Mouse (Mus musculus): Measurements from ENCODE around the gene Nudt6. TPM values are rescaled to one million over a fixed set of nuclear protein-coding genes. Genes with fewer than 3 reads are reported as not detected.

Gene Nudt6
- 6.3 and 6.6 TPM in 2 replicates for polyA plus RNA-seq (2014; fragmentation: Nextera tagmentation; extraction: Ambion mirVana)

DNA sequence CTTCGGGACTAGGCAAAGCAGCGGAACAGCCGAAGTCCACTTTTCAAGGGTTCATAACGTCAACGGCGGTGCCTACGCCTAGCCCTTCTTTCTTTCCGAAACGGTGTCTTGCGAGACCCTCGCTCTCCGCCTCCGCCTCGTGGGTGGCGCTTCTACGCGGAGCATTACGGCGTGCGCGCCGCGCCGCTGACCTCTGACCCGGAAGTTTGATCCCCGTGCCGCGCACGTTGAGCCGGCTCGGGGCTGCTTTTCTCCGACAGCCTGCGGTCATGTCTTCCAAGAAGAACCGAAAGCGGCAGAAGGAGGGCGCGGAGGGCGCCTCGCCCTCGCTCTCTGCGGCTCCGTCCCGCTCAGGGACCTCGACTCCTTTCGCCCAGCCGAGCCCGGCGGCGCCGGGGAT lies at the start of gene Nudt6:
Gene Nudt6, minus strand, starts transcription at position 140 of the 400 bp plus-strand sequence.
- H3K27ac ChIP-seq (ENCODE audit: low read depth, low read length), result peak within 1 kb of the TSS; percentile 80
- peak within 1 kb of the TSS; percentile 86 for H3K4me2 ChIP-seq (ENCODE audit: low read length)
- no peaks in the 10 kb centered on the region for H3K36me3 ChIP-seq (ENCODE audit: control insufficient read depth, insufficient read depth, low read length)
- peak within 1 kb of the TSS; percentile 80 for H3K9ac ChIP-seq (ENCODE audit: low read length)
- WGBS, result under 1% methylated on average over 49 of the region's 50 CpGs
- peak; percentile 88 for ATAC-seq
- DNase-seq (ENCODE audit: low spot score), result peak; percentile 96
- no peaks in the 10 kb centered on the region for H3K27me3 ChIP-seq (replicated peaks; ENCODE audit: control insufficient read depth, insufficient read depth, low read length)
- H3K9me3 ChIP-seq (replicated peaks; ENCODE audit: control insufficient read depth, low read length), result no peaks in the 10 kb centered on the region
- H3K4me3 ChIP-seq (ENCODE audit: low read depth, low read length), result peak within 1 kb of the TSS; percentile 87
- H3K4me1 ChIP-seq (ENCODE audit: control insufficient read depth, insufficient read depth, low read length), result no peaks in the 10 kb centered on the region; the same call in 1 of the 2 replicates

DNA sequence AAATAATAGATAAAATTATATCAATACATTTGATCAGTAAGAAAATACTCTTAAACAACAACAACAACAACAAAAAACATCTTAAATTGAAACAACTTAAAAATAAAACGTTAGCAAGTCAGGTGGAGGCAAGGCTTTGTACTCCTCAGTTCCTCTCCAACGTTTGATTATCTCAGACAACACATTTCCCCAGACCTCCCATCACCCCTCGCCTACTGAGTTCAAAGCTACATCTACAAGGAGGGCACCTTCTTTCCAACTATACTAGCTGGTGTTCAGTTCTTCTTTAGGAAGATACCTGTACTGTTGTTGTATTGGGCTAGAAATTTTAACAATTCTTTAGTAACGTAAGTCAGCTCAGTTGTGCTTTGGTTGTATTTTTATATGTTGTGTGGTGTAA lies 49.3 kb upstream of the Nudt6 start:
- H3K36me3 ChIP-seq (ENCODE audit: control insufficient read depth, insufficient read depth, low read length), result 0 out of 2 replicates have a peak, but pooled peaks cover 6% of the 10 kb centered on the region
- H3K9me3 ChIP-seq (replicated peaks; ENCODE audit: control insufficient read depth, low read length), result no peaks in the 10 kb centered on the region
- H3K27ac ChIP-seq (ENCODE audit: low read depth, low read length), result no peak overlapping the region
- no peaks in the 10 kb centered on the region for H3K27me3 ChIP-seq (replicated peaks; ENCODE audit: control insufficient read depth, insufficient read depth, low read length)
- H3K4me3 ChIP-seq (ENCODE audit: low read depth, low read length), result no peak overlapping the region
- ATAC-seq (no peak), DNase-seq (ENCODE audit: low spot score) (no peak)
- 89% methylated on average over 4 of the region's 4 CpGs for WGBS
- H3K4me2 ChIP-seq (ENCODE audit: low read length), result no peak overlapping the region
- H3K9ac ChIP-seq (ENCODE audit: low read length), result no peak overlapping the region
- no peaks in the 10 kb centered on the region for H3K4me1 ChIP-seq (ENCODE audit: control insufficient read depth, insufficient read depth, low read length)

DNA sequence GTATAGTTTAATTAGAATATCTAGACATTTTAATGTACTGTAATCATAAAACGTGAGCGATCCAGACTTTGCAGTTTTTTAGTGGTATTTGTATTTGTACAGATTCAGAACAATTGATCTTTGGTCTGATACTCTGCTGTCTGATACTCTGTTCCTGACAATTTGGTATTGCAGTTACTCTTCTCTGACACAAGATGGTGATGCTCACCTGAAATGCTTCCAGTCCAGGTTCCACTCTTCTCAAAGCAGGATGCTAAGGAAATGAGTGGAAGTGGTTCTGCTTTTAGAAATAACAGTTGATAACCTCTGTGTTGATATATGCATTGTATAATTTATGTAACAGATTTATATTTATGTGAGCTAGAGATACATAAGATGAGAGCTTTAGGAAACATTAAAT lies 48.2 kb upstream of the Nudt6 start:
- Histone ChIP-seq H3K27me3 (replicated peaks; ENCODE audit: control insufficient read depth, insufficient read depth, low read length) (no peaks in the 10 kb centered on the region), H3K4me3 (ENCODE audit: low read depth, low read length) (no peak overlapping the region), H3K9ac (ENCODE audit: low read length) (no peak overlapping the region), H3K4me2 (ENCODE audit: low read length) (no peak overlapping the region), H3K36me3 (ENCODE audit: control insufficient read depth, insufficient read depth, low read length) (0 out of 2 replicates have a peak, but pooled peaks cover 6% of the 10 kb centered on the region), H3K4me1 (ENCODE audit: control insufficient read depth, insufficient read depth, low read length) (no peaks in the 10 kb centered on the region), H3K27ac (ENCODE audit: low read depth, low read length) (no peak overlapping the region), H3K9me3 (replicated peaks; ENCODE audit: control insufficient read depth, low read length) (no peaks in the 10 kb centered on the region)
- ATAC-seq, result peak; percentile 26; the same call in 1 of the 2 replicates
- 97% methylated on average over 2 of the region's 2 CpGs for WGBS
- peak; percentile 63 for DNase-seq (ENCODE audit: low spot score)

- no peak overlapping the region for H3K4me3 ChIP-seq (ENCODE audit: low read depth, low read length)
- H3K9ac ChIP-seq (ENCODE audit: low read length), result no peak overlapping the region
- peaks cover 4% of the 10 kb centered on the region; the same call in 1 of the 2 replicates for H3K36me3 ChIP-seq (ENCODE audit: control insufficient read depth, insufficient read depth, low read length)
- H3K27me3 ChIP-seq (replicated peaks; ENCODE audit: control insufficient read depth, insufficient read depth, low read length), result no peaks in the 10 kb centered on the region
- DNase-seq (ENCODE audit: low spot score) (no peak), ATAC-seq (no peak)
- WGBS, result 95% methylated on average over 1 of the region's 1 CpGs
- H3K9me3 ChIP-seq (replicated peaks; ENCODE audit: control insufficient read depth, low read length), result no peaks in the 10 kb centered on the region
- H3K27ac ChIP-seq (ENCODE audit: low read depth, low read length), result no peak overlapping the region
- no peak overlapping the region for H3K4me2 ChIP-seq (ENCODE audit: low read length)
- H3K4me1 ChIP-seq (ENCODE audit: control insufficient read depth, insufficient read depth, low read length), result no peaks in the 10 kb centered on the region
Measured at GRCm38 (mm10) chr3:37455992-37456391, 36.0 kb upstream of the Nudt6 start.

GRCm38 (mm10) chr3:37443409-37443808 lies 23.4 kb upstream of the Nudt6 start:
- Histone ChIP-seq H3K4me3 (ENCODE audit: low read depth, low read length) (no peak overlapping the region), H3K4me2 (ENCODE audit: low read length) (no peak overlapping the region), H3K27ac (ENCODE audit: low read depth, low read length) (no peak overlapping the region), H3K36me3 (ENCODE audit: control insufficient read depth, insufficient read depth, low read length) (peaks cover 16% of the 10 kb centered on the region), H3K9ac (ENCODE audit: low read length) (no peak overlapping the region), H3K27me3 (replicated peaks; ENCODE audit: control insufficient read depth, insufficient read depth, low read length) (no peaks in the 10 kb centered on the region), H3K4me1 (ENCODE audit: control insufficient read depth, insufficient read depth, low read length) (no peaks in the 10 kb centered on the region), H3K9me3 (replicated peaks; ENCODE audit: control insufficient read depth, low read length) (no peaks in the 10 kb centered on the region)
- 96% methylated on average over 2 of the region's 2 CpGs for WGBS
- DNase-seq (ENCODE audit: low spot score) (no peak), ATAC-seq (no peak)

GRCm38 (mm10) chr3:37439770-37440169 lies 19.8 kb upstream of the Nudt6 start:
- 90% methylated on average over 1 of the region's 1 CpGs for WGBS
- Histone ChIP-seq H3K4me1 (ENCODE audit: control insufficient read depth, insufficient read depth, low read length) (no peaks in the 10 kb centered on the region), H3K9ac (ENCODE audit: low read length) (no peak overlapping the region), H3K27me3 (replicated peaks; ENCODE audit: control insufficient read depth, insufficient read depth, low read length) (no peaks in the 10 kb centered on the region), H3K27ac (ENCODE audit: low read depth, low read length) (no peak overlapping the region), H3K36me3 (ENCODE audit: control insufficient read depth, insufficient read depth, low read length) (peaks cover 26% of the 10 kb centered on the region), H3K4me3 (ENCODE audit: low read depth, low read length) (no peak overlapping the region), H3K4me2 (ENCODE audit: low read length) (no peak overlapping the region), H3K9me3 (replicated peaks; ENCODE audit: control insufficient read depth, low read length) (no peaks in the 10 kb centered on the region)
- DNase-seq (ENCODE audit: low spot score) (no peak), ATAC-seq (no peak)

DNA sequence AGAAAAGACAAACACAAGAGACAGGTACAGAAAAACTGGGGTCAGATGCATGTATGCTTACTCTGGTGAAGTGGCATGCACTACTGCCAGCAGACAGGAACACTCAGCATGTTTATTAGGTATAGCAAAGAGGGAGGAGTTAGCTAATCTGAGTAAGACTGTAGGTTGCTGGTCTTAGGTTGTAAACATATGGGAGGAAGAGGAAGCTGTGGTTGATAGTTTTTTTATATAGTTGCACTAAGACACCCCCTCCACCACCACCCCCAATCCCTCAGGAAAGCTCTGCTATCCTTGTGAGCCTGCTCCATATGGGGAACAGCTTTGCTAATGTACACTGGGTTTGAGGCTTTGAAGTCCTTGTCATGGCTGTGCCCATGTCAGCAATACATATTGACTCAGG lies 10.3 kb upstream of the Nudt6 start:
- ATAC-seq, result no peak
- no peak overlapping the region for H3K4me2 ChIP-seq (ENCODE audit: low read length)
- H3K36me3 ChIP-seq (ENCODE audit: control insufficient read depth, insufficient read depth, low read length), result peaks cover 41% of the 10 kb centered on the region

GRCm38 (mm10) chr3:37426069-37426468 lies 6.1 kb upstream of the Nudt6 start:
- no peaks in the 10 kb centered on the region for H3K9me3 ChIP-seq (replicated peaks; ENCODE audit: control insufficient read depth, low read length)
- H3K4me1 ChIP-seq (ENCODE audit: control insufficient read depth, insufficient read depth, low read length), result no peaks in the 10 kb centered on the region; the same call in 1 of the 2 replicates
- H3K27me3 ChIP-seq (replicated peaks; ENCODE audit: control insufficient read depth, insufficient read depth, low read length), result no peaks in the 10 kb centered on the region
- H3K27ac ChIP-seq (ENCODE audit: low read depth, low read length), result no peak overlapping the region
- no peak overlapping the region for H3K4me2 ChIP-seq (ENCODE audit: low read length)
- DNase-seq (ENCODE audit: low spot score) (no peak), ATAC-seq (no peak)
- no peak overlapping the region for H3K4me3 ChIP-seq (ENCODE audit: low read depth, low read length)
- peaks cover 22% of the 10 kb centered on the region for H3K36me3 ChIP-seq (ENCODE audit: control insufficient read depth, insufficient read depth, low read length)
- 95% methylated on average over 3 of the region's 3 CpGs for WGBS
- H3K9ac ChIP-seq (ENCODE audit: low read length), result no peak overlapping the region

More for the DNA sequence above, 10.3 kb upstream of the Nudt6 start:
- no peaks in the 10 kb centered on the region for H3K9me3 ChIP-seq (replicated peaks; ENCODE audit: control insufficient read depth, low read length)
- no peak overlapping the region for H3K9ac ChIP-seq (ENCODE audit: low read length)
- no peak overlapping the region for H3K27ac ChIP-seq (ENCODE audit: low read depth, low read length)
- H3K4me1 ChIP-seq (ENCODE audit: control insufficient read depth, insufficient read depth, low read length), result no peaks in the 10 kb centered on the region
- no peak for DNase-seq (ENCODE audit: low spot score)
- H3K4me3 ChIP-seq (ENCODE audit: low read depth, low read length), result no peak overlapping the region
- no peaks in the 10 kb centered on the region for H3K27me3 ChIP-seq (replicated peaks; ENCODE audit: control insufficient read depth, insufficient read depth, low read length)

- DNase-seq (ENCODE audit: low spot score), result no peak
- peaks cover 4% of the 10 kb centered on the region for H3K36me3 ChIP-seq (ENCODE audit: control insufficient read depth, insufficient read depth, low read length)
- H3K9me3 ChIP-seq (replicated peaks; ENCODE audit: control insufficient read depth, low read length), result no peaks in the 10 kb centered on the region
- H3K4me1 ChIP-seq (ENCODE audit: control insufficient read depth, insufficient read depth, low read length), result no peaks in the 10 kb centered on the region; the same call in 1 of the 2 replicates
- no peak for ATAC-seq
- peak overlapping the region; percentile 87 for H3K4me3 ChIP-seq (ENCODE audit: low read depth, low read length)
- WGBS, result 16% methylated on average over 3 of the region's 3 CpGs
- H3K9ac ChIP-seq (ENCODE audit: low read length), result peak overlapping the region; percentile 75
- H3K4me2 ChIP-seq (ENCODE audit: low read length), result peak overlapping the region; percentile 86
- H3K27ac ChIP-seq (ENCODE audit: low read depth, low read length), result no peak overlapping the region
- H3K27me3 ChIP-seq (replicated peaks; ENCODE audit: control insufficient read depth, insufficient read depth, low read length), result no peaks in the 10 kb centered on the region
Measured at GRCm38 (mm10) chr3:37421179-37421578, 1.2 kb upstream of the Nudt6 start.

All from forebrain, embryonic 14.5 days (tissue).